Mouse (Mus musculus) cerebellum, postnatal 36 days (tissue): Measurements from ENCODE around the gene Foxl1.

ENCODE experiments used
- DNase-seq, 2 experiments: peaks; one replicate each; pipeline ENCODE4 v3.0.0; 2021 to 2022; ENCODE audit warnings: mixed read lengths in 2 of 2

Gene Foxl1

GRCm38 (mm10) chr8:121170626-121171552, 43.1 kb downstream of the Foxl1 start:
- no peak for DNase-seq

GRCm38 (mm10) chr8:121172567-121172966, 44.8 kb downstream of the Foxl1 start:
- DNase-seq: no peak

- no peak for DNase-seq
Measured at GRCm38 (mm10) chr8:121174178-121174577, 46.4 kb downstream of the Foxl1 start.

GRCm38 (mm10) chr8:121174721-121175539, 47.2 kb downstream of the Foxl1 start:
- DNase-seq: no peak

GRCm38 (mm10) chr8:121175540-121176090, 47.9 kb downstream of the Foxl1 start:
- DNase-seq: no peak

GRCm38 (mm10) chr8:121176291-121176690, 48.6 kb downstream of the Foxl1 start:
- no peak for DNase-seq
